Mouse (Mus musculus) liver, postnatal 0 days (tissue): ENCODE results near the gene Tnpo3.

Experiments
- CTCF ChIP-seq: sonication (generic); IDR thresholded peaks from 2 replicates; pipeline ENCODE4 v1.5.1; 2016; ENCODE audit warnings: antibody characterized with exemption, low read depth
- EP300 ChIP-seq: IDR thresholded peaks from 2 replicates; pipeline ENCODE4 v1.6.1; 2016; ENCODE audit warnings: antibody characterized with exemption, low read depth, mild to moderate bottlenecking

DNA sequence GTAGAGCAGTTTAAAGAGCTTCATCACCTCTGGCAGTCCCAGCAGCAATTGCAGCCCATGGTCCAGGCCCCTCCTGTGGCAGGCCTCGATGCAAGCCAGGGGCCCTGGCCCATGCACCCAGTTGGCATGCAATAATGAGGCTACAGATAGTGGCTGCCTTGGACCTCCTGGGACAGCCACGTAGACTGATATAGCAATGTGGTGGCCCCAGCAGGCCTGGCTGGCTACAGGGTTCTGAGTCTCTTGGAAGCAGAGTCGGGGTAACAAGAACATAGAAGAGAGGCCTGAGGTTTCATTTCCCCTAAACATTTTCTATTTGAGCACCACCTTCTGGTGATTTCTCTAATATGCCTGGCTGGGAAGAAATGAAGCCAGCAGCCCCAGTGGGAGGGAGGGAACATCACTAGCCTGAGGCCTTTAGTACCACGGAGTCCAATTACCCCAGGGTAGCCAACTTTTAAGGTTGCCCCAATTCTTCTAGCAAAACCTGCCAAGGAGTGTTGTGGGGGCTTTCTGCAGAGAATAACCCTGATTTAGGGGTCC is 73.0 kb downstream of the Tnpo3 start:
- TF ChIP-seq CTCF, result peak; percentile 42
- TF ChIP-seq EP300, result no peak
